Mouse (Mus musculus) heart, adult 2 months (tissue): ENCODE results near the gene Rerg. TPM values are rescaled to one million over a fixed set of nuclear protein-coding genes. Genes with fewer than 3 reads are reported as not detected.

ENCODE experiments used
- DNase-seq, 2 experiments: peaks; one replicate each; pipeline ENCODE4 v3.0.0; 2021
- H3K27ac ChIP-seq: fragments of 200-600 bp; 2 replicates; pipeline ENCODE4 v1.8.1; 2022
- H3K27me3 ChIP-seq: fragments of 200-500 bp; 2 replicates; pipeline ENCODE4 v1.6.1; 2012; ENCODE audit warnings: mild to moderate bottlenecking, low read length, inconsistent platforms, mixed read lengths; ENCODE audit not compliant: control insufficient read depth, insufficient read depth
- H3K36me3 ChIP-seq: fragments of 200-500 bp; 2 replicates; pipeline ENCODE4 v1.6.1; 2012; ENCODE audit warnings: low read length, inconsistent platforms; ENCODE audit not compliant: control insufficient read depth, insufficient read depth
- H3K4me1 ChIP-seq: fragments of 200-500 bp; 2 replicates; pipeline ENCODE4 v1.6.1; 2011; ENCODE audit warnings: low read length; ENCODE audit not compliant: control insufficient read depth, insufficient read depth
- H3K4me3 ChIP-seq: fragments of 200-600 bp; 2 replicates; pipeline ENCODE4 v1.8.1; 2022
- H3K79me2 ChIP-seq: fragments of 200-500 bp; replicated peaks from 2 replicates; pipeline ENCODE4 v1.6.1; 2012; ENCODE audit warnings: mild to moderate bottlenecking, inconsistent platforms, low read length, moderate library complexity, mixed read lengths; ENCODE audit not compliant: control insufficient read depth, insufficient read depth
- H3K9ac ChIP-seq: fragments of 200-500 bp; 2 replicates; pipeline ENCODE4 v1.6.1; 2012; ENCODE audit warnings: low read depth, mild to moderate bottlenecking, control low read depth, inconsistent platforms, low read length, mixed read lengths
- CTCF ChIP-seq: fragments of 200-600 bp; IDR thresholded peaks from 2 replicates; pipeline ENCODE4 v1.8.1; 2022; ENCODE audit warnings: antibody characterized with exemption, mild to moderate bottlenecking, moderate library complexity
- EP300 ChIP-seq: fragments of 200-500 bp; IDR thresholded peaks from 2 replicates; pipeline ENCODE4 v1.6.1; 2011; ENCODE audit warnings: low read depth, low read length, control low read depth; ENCODE audit not compliant: insufficient read depth
- POLR2A ChIP-seq: fragments of 200-500 bp; IDR thresholded peaks from 2 replicates; pipeline ENCODE4 v1.6.1; 2011; ENCODE audit warnings: mild to moderate bottlenecking, low read depth, low read length, control low read depth; ENCODE audit not compliant: insufficient read depth
- whole genome bisulfite sequencing: fragments of 180-500 bp; shearing (Covaris S2); methylation state at CpG from one replicate; pipeline ENCODE4 v1.1.7; 2018; 5-methylcytosine and 5-hydroxymethylcytosine counted together
- intact Hi-C: fragments of 180-260 bp; cut with DNase I; formaldehyde crosslinking; loops from one replicate; pipeline ENCODE4 v1.15.1; 2025
- polyA plus RNA-seq: library from polyadenylated mRNA; depleted of rRNA; stranded (reverse); fragments of >200 nt; gene quantifications from 2 replicates; pipeline ENCODE4 v1.2.3, GENCODE M21; 2012
- total RNA-seq, 2 experiments: library from RNA; stranded (reverse); gene quantifications; 2 replicates each; pipeline ENCODE4 v1.2.3; 2021

The Rerg gene
- total and polyA plus RNA-seq, 3 experiments = 1.5 to 4.5 (median 3.2) TPM

DNA sequence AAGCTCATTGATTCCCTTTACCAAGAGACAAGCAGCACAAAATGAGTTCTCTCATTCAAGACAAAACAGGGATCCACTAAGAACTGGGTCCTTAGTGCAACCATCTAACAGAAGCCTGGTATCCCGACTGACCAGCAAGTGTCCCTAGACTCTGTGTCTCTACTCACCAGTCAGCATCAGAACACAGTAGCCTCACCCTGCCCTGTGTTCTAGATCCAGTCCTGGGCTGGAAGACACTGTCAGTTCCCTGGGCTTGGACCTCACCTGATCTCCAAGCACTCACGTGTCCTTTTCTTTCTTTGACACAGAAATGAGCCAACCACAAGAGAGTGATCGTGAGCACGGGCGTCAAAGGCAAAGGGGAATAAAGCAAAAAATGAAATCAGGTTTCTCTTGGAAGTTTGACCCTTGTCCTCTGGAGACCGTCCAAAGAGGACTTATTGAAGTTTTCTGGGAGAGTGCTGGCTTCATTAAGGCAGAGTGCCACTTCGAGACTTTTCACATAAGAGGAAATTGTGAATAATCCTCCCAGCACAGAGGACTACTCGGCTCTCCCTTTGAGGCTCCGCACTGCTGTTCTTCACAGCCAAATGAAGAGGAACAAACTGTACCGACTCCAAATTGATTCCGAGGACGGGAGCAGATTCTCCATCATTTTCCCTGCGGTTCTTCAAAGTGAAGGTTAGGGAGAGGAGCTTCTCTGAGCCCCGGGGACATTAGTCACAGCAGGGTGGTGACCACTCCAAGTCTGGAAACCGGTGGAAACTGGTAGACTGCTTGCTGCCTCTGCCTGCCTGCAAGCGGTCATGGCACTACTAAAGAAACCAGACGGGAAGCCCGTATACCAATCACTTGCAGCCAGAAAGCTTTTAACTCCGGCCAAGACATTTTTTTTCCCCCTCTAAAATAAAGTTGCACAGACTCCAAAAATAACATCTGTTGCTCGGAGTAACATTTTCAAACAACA lies 60.2 kb downstream of the Rerg start:
- peak overlapping the region; percentile 6; the same call in 1 of the 2 replicates for H3K4me3 ChIP-seq
- no peak for TF ChIP-seq EP300
- TF ChIP-seq POLR2A = no peak
- TF ChIP-seq CTCF = no peak
- H3K36me3 ChIP-seq = no peaks in the 10 kb centered on the region
- no peaks in the 10 kb centered on the region for H3K27me3 ChIP-seq
- H3K4me1 ChIP-seq = peaks cover 7% of the 10 kb centered on the region
- H3K27ac ChIP-seq = peak overlapping the region; percentile 33
- intact Hi-C loops = no loop called here
- WGBS = 48% methylated on average over 20 of the region's 20 CpGs
- peak; percentile 33 to 34 for DNase-seq
- H3K79me2 ChIP-seq = no peaks in the 10 kb centered on the region
- no peak overlapping the region for H3K9ac ChIP-seq

DNA sequence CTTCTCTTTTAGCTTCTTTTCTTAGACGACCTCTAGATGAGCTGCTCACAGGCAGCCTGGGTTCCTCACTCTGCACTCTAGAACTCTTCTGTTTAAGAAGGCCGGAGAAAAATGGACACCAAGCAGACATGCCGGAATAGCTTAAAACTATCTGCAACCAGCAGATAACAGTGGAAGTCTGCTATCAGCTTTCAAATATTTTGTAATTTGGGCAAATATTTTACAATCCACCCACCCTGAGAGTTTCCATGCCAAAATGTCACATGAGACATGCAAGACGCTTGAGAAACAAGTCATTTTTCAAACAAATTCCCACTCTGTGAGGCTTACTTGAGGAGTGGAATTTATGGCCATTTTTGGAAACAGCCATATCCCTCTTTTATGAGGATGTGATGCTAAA lies 65.0 kb downstream of the Rerg start:
- TF ChIP-seq POLR2A = no peak
- TF ChIP-seq EP300 = no peak
- TF ChIP-seq CTCF = no peak
- intact Hi-C loops = no loop called here
- no peak overlapping the region for H3K27ac ChIP-seq
- no peak overlapping the region for H3K9ac ChIP-seq
- no peaks in the 10 kb centered on the region for H3K27me3 ChIP-seq
- H3K36me3 ChIP-seq = no peaks in the 10 kb centered on the region
- WGBS = 59% methylated on average over 4 of the region's 4 CpGs
- H3K4me1 ChIP-seq = peaks cover 1% of the 10 kb centered on the region; the same call in 1 of the 2 replicates
- no peak for DNase-seq
- H3K79me2 ChIP-seq = no peaks in the 10 kb centered on the region
- no peak overlapping the region for H3K4me3 ChIP-seq

DNA sequence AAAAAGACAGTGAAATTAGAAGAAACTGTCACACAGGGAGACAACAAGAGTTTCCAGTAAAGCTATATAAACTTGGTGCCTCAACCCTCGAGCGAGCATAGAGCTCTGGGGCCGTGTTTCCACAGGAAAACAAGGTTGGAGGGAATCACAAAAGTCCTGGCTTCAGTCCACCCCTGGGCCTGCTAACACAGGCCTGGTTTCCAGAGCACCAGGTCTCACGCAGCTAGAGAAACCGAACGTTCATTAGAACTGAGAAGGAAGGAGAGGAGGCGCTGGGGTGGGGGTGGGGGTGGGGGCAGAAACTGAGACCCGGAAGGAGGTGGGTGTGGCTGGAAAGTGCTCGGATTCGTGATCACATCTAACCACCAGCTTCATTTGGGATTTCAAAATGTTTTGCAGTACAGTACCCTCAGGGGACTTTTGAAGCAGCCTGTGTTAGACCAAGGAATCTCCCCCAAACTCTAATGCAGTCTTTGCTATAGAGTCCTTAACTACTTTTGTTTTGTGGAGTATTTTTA lies 67.6 kb downstream of the Rerg start:
- Histone ChIP-seq H3K36me3 (no peaks in the 10 kb centered on the region), H3K4me3 (no peak overlapping the region), H3K27me3 (no peaks in the 10 kb centered on the region), H3K9ac (no peak overlapping the region), H3K4me1 (no peaks in the 10 kb centered on the region), H3K79me2 (no peaks in the 10 kb centered on the region), H3K27ac (no peak overlapping the region)
- intact Hi-C loops = no loop called here
- DNase-seq = peak in 1 of 2 experiments; percentile 6
- WGBS = 32% methylated on average over 10 of the region's 10 CpGs
- TF ChIP-seq POLR2A (no peak), CTCF (no peak), EP300 (no peak)

DNA sequence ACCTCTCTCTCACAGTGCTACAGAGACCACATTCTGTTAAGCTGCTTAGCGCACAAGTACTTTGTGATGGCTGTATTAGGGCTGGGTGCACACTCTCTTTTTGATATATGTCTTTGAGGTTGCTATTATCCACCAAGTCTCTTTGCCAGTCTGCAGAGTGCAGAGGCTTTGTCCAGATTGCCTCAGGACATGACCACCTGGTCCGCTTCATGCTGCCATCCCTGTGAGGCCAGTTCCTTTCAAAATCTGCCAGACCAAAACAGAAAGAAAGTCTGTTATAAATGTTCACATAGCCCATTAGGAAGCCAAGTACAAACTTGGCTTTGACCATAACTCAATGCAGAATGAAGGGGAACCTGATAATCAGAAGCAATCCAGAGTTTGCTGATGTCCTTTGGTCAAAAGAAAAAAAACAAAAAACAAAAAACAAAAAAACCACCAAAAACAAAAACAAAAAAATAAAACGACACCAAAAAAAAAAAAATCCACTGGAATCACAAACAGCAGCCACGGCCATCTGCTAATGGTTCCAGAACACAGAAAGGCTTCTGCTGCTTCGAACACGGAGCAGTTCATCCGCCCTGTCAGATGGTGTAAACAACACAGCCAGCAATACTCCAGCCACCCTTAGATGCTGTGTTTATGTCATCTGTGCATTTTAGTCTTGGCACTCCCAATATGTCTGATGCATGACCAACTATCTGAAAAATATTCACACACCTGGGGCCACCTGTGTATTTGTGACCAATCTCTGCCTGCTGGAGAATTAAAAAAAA lies 68.2 kb downstream of the Rerg start:
- TF ChIP-seq CTCF (no peak), POLR2A (no peak), EP300 (no peak)
- Histone ChIP-seq H3K4me1 (no peaks in the 10 kb centered on the region), H3K79me2 (no peaks in the 10 kb centered on the region), H3K36me3 (no peaks in the 10 kb centered on the region), H3K27ac (no peak overlapping the region), H3K27me3 (no peaks in the 10 kb centered on the region), H3K4me3 (no peak overlapping the region), H3K9ac (no peak overlapping the region)
- 90% methylated on average over 7 of the region's 7 CpGs for WGBS
- DNase-seq = no peak
- intact Hi-C loops = no loop called here

DNA sequence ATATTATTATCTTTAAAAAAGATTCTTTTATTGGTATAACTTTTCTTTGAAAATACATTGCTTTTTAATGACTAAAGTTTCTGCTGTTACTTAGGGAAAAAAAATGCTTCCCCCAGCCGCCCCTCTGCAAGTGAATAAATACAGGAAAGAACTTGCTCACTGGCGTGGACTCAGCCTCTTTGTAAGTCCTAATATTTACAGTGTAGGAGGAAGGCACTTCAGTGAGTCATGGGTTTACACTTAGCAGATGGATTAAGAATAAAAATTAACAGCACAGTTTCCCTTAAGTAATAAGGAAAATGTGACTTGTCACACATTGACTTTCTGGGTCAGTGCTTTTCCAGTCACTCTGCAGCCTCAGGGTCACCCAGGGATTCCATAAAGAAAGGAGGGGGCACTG lies 70.0 kb downstream of the Rerg start:
- 64% methylated on average over 2 of the region's 2 CpGs for WGBS
- intact Hi-C loops = no loop called here
- no peak for DNase-seq
- Histone ChIP-seq H3K4me1 (no peaks in the 10 kb centered on the region), H3K4me3 (no peak overlapping the region), H3K27me3 (no peaks in the 10 kb centered on the region), H3K9ac (no peak overlapping the region), H3K79me2 (no peaks in the 10 kb centered on the region), H3K36me3 (no peaks in the 10 kb centered on the region), H3K27ac (no peak overlapping the region)
- TF ChIP-seq CTCF (no peak), POLR2A (no peak), EP300 (no peak)
